ENCODE assay signal across 7 mouse cellular contexts in genomic region chr6:65041932-65042331, GRCm38 (mm10). TPM values are rescaled to one million over a fixed set of nuclear protein-coding genes. Genes with fewer than 3 reads are reported as not detected.
A peak's percentile ranks its signal among the peaks of the same experiment; 100 is the strongest.
DNase-seq lines count a peak whose midpoint lies in the region; ATAC-seq and TF ChIP-seq lines count a peak whose summit lies in the region.

No protein-coding gene starts in this region.

- H3K36me3 ChIP-seq in embryonic facial prominence, embryonic 15.5 days = peaks cover 25% of the 10 kb centered on the region
- H3K36me3 ChIP-seq in intestine, embryonic 14.5 days (ENCODE audit: control insufficient read depth, insufficient read depth, low read length) = peaks cover 29% of the 10 kb centered on the region
- peaks cover 31% of the 10 kb centered on the region for H3K36me3 ChIP-seq in neural tube, embryonic 13.5 days

- H3K9me3 ChIP-seq in embryonic facial prominence, embryonic 15.5 days (replicated peaks) = no peaks in the 10 kb centered on the region
- H3K9me3 ChIP-seq in intestine, embryonic 14.5 days (ENCODE audit: control insufficient read depth, low read length) = no peaks in the 10 kb centered on the region
- no peaks in the 10 kb centered on the region for H3K9me3 ChIP-seq in neural tube, embryonic 13.5 days

- TF ChIP-seq POLR2A in lung, adult 2 months (IDR thresholded peaks at IDR 0.05; ENCODE audit: borderline replicate concordance, extremely low read depth, low read depth, low read length) = no peak

- ATAC-seq in embryonic facial prominence, embryonic 15.5 days (ENCODE audit: insufficient number of reproducible peaks, low FRiP score, low TSS enrichment, low read depth) = no peak
- peak; percentile 40 for ATAC-seq in intestine, embryonic 14.5 days (replicated peaks; ENCODE audit: low FRiP score, low TSS enrichment, low read depth)
- ATAC-seq in neural tube, embryonic 13.5 days (ENCODE audit: low read depth) = peak; percentile 55

- DNase-seq in lung, adult 2 months = no peak
- DNase-seq in lung, postnatal 36 days = no peak
- peak; percentile 55 for DNase-seq in intestine, embryonic 14.5 days (ENCODE audit: low spot score)
- DNase-seq in ovary, postnatal 14 days (ENCODE audit: low spot score) = no peak
- no peak for DNase-seq in adrenal gland, postnatal 10 days

- H3K27ac ChIP-seq in embryonic facial prominence, embryonic 15.5 days (replicated peaks) = peak overlapping the region; percentile 95; the same call in 1 of the 2 replicates
- H3K27ac ChIP-seq in intestine, embryonic 14.5 days (ENCODE audit: low read depth) = peak overlapping the region; percentile 95
- H3K27ac ChIP-seq in neural tube, embryonic 13.5 days (replicated peaks) = peak overlapping the region; percentile 99

- peaks cover 10% of the 10 kb centered on the region for H3K4me1 ChIP-seq in lung, adult 2 months (ENCODE audit: control insufficient read depth, insufficient read depth, low read length)
- H3K4me1 ChIP-seq in embryonic facial prominence, embryonic 15.5 days = peaks cover 6% of the 10 kb centered on the region; the same call in 1 of the 2 replicates
- H3K4me1 ChIP-seq in intestine, embryonic 14.5 days (replicated peaks; ENCODE audit: control insufficient read depth, insufficient read depth, low read length) = peaks cover 5% of the 10 kb centered on the region; the same call in 1 of the 2 replicates
- peaks cover 17% of the 10 kb centered on the region for H3K4me1 ChIP-seq in neural tube, embryonic 13.5 days (replicated peaks)

- H3K4me2 ChIP-seq in embryonic facial prominence, embryonic 15.5 days (replicated peaks) = peak overlapping the region; percentile 71
- peak overlapping the region; percentile 52 for H3K4me2 ChIP-seq in intestine, embryonic 14.5 days (ENCODE audit: low read length)
- H3K4me2 ChIP-seq in neural tube, embryonic 13.5 days = peak overlapping the region; percentile 82

- H3K9ac ChIP-seq in embryonic facial prominence, embryonic 15.5 days = peak overlapping the region; percentile 96; the same call in 1 of the 2 replicates
- H3K9ac ChIP-seq in intestine, embryonic 14.5 days (ENCODE audit: low read length) = peak overlapping the region; percentile 98
- peak overlapping the region; percentile 97 for H3K9ac ChIP-seq in neural tube, embryonic 13.5 days

- H3K27me3 ChIP-seq in embryonic facial prominence, embryonic 15.5 days = no peaks in the 10 kb centered on the region
- H3K27me3 ChIP-seq in intestine, embryonic 14.5 days (replicated peaks; ENCODE audit: control insufficient read depth, insufficient read depth, low read length) = no peaks in the 10 kb centered on the region
- no peaks in the 10 kb centered on the region for H3K27me3 ChIP-seq in neural tube, embryonic 13.5 days

- no peak for TF ChIP-seq CTCF in lung, adult 2 months (IDR thresholded peaks at IDR 0.05; ENCODE audit: insufficient read depth, low read length)

- WGBS in lung, adult 2 months = 30% methylated on average over 10 of the region's 10 CpGs
- 37% methylated on average over 10 of the region's 10 CpGs for WGBS in embryonic facial prominence, embryonic 15.5 days
- WGBS in intestine, embryonic 14.5 days = 37% methylated on average over 10 of the region's 10 CpGs
- 29% methylated on average over 10 of the region's 10 CpGs for WGBS in neural tube, embryonic 13.5 days

- peak overlapping the region; percentile 87 for H3K4me3 ChIP-seq in lung, adult 2 months (replicated peaks; ENCODE audit: extremely low read depth, low read depth, low read length)
- peak overlapping the region; percentile 82 for H3K4me3 ChIP-seq in embryonic facial prominence, embryonic 15.5 days (replicated peaks)
- peak overlapping the region; percentile 82 for H3K4me3 ChIP-seq in intestine, embryonic 14.5 days (ENCODE audit: low read depth, low read length)
- peak overlapping the region; percentile 72 for H3K4me3 ChIP-seq in neural tube, embryonic 13.5 days

RNA-seq across cellular contexts. Expression of gene Smarcad1, which starts 0.5 kb away (rescaled TPM):
- polyA plus RNA-seq in lung, adult 2 months (2012; rRNA removed) = 7.6 and 14.5 TPM in 2 replicates
- 56.9 and 58.9 TPM in 2 replicates for polyA plus RNA-seq in embryonic facial prominence, embryonic 15.5 days (2015; fragmentation: Nextera tagmentation; extraction: Ambion mirVana)
- 76.0 and 77.2 TPM in 2 replicates for polyA plus RNA-seq in intestine, embryonic 14.5 days (2014; fragmentation: Nextera tagmentation; extraction: Ambion mirVana)
- polyA plus RNA-seq in neural tube, embryonic 13.5 days (2015; fragmentation: Nextera tagmentation; extraction: Ambion mirVana) = 69.8 and 73.0 TPM in 2 replicates
- total RNA-seq in adrenal gland, postnatal 10 days (2021) = 10 to 100 TPM; 30.5 to 42.8 TPM
